Mouse (Mus musculus): ENCODE measurements around the gene Slc11a2.

- TF ChIP-seq MAFK (IDR thresholded peaks at IDR 0.05; ENCODE audit: insufficient read depth, low read depth, low read length) (no peak), HCFC1 (IDR thresholded peaks at IDR 0.05; ENCODE audit: borderline replicate concordance, insufficient read depth, low read length) (no peak), ZC3H11A (IDR thresholded peaks at IDR 0.05; ENCODE audit: borderline replicate concordance, low read depth, low read length) (no peak), CHD2 (IDR thresholded peaks at IDR 0.05; ENCODE audit: low read depth, low read length) (no peak)
Measured at GRCm38 (mm10) chr15:100451245-100451644, 26.4 kb upstream of the Slc11a2 start.
